Mouse (Mus musculus): ENCODE results near the gene Prdm13. TPM values are rescaled to one million over a fixed set of nuclear protein-coding genes. Genes with fewer than 3 reads are reported as not detected.
A peak's percentile ranks its signal among the peaks of the same experiment; 100 is the strongest.

The Prdm13 gene
- total RNA-seq, 2 experiments from 2014 or later = not detected

- intact Hi-C loops (cut with DNase I) = loop anchor here (10.0 kb wide), 1 partner anchor 805 kb away; the partner anchor contains the start of gene Pou3f2
- DNase-seq = no peak
These were observed 5.9 kb downstream of the Prdm13 start for GRCm38 (mm10) chr4:21679624-21680480.

DNA sequence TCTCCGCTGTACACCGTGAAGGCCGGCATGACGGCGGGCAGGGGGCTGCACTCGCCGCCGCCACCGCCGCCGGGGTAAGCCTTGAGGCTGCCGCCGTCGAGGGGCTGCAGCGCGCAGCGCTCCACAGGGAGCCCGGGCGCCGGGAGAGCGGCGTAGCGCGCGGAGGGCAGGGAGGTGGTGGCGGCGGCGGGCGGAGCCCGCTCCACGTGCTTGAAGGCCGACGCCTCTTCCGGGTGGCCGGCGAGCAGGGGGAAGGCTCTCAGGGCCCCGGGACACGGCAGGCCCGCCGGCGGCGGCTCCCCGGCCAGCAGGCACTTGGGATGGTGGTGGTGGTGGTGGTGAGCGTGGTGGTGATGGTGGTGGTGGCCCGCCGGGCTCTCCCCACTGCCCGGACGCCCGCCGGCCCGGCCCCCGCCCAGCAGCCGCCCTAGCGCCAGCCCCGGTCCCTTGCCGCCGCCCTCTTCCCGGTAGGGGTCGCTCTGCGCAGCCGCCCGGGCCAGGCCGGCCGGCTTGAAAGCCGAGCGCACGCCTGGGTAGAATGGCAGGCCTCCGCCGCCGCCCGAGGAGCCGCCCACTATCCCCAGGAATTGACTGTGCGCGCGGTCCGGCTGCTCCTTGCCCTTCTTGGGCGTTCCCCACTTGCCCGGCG is 6.7 kb downstream of the Prdm13 start:
- DNase-seq = no peak

GRCm38 (mm10) chr4:21678101-21678974 is 7.4 kb downstream of the Prdm13 start:
- intact Hi-C loops (cut with DNase I) = no loop called here

More for the DNA sequence above, 6.7 kb downstream of the Prdm13 start:
- intact Hi-C loops (cut with DNase I) = no loop called here

GRCm38 (mm10) chr4:21674691-21675090 is 11.1 kb downstream of the Prdm13 start:
- intact Hi-C loops (cut with DNase I) = no loop called here
- no peak for DNase-seq

More at GRCm38 (mm10) chr4:21678101-21678974, 7.4 kb downstream of the Prdm13 start:
- no peak for DNase-seq

DNA sequence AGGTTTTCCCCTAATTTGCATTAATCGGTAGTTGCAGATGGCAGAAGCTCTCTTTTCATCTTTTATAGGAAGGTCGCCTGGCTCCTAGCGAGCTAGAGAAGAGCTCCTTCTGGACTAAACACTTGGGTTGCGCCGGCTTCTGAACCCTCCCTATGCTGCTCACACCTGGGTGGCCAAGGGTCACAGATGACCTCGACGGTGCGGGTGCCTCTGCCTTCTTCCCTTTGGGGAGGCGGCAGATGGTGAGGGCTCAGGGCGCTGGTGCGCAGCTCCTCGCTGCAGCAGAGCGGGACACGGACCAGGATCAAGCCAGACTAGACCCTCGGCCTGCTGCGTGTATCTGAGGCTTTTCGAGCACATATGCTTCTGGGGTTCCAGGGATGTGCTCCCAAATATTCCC is 11.7 kb downstream of the Prdm13 start:
- DNase-seq = no peak
- intact Hi-C loops (cut with DNase I) = no loop called here

DNA sequence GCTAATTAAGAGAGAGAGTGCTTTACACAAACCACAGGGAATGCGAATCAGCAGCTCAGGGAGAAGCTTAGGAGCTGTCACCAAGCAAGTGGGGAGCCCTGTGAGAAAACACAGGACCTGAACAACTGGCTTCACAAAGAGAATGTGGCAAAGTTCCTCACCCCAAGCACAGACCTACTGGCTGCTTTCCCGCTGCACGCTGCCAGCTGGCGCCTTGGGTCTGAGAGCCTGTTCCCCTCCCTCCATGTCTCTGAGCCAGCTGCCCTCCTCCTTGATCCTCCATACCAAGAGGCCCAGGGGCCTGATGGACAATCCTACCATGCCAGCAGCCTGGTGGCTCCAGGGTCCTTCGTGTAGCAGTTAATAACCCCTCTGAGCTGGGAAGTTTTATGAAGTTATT is 19.8 kb downstream of the Prdm13 start:
- peak in 1 of 2 experiments; percentile 28 for DNase-seq
- intact Hi-C loops (cut with DNase I) = no loop called here

DNA sequence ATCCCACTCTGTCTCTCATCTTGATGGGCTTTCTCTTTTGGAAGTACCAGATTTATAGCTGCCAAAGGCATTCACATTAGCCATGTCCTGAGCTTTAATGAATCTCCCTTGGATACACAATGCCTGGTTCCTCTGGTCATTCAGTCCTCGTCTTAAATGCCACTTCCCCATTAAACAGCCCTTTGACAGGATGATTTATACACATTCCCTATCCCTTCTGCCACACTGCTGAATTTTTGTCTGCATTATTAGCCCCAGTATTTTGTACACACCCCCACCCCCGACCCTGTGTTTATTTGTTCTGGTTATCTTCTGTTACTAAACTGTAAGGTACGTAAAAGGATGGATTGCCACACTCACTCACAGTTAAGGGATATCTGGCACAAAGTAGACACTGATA is 27.6 kb downstream of the Prdm13 start:
- intact Hi-C loops (cut with DNase I) = no loop called here
- DNase-seq = no peak

- intact Hi-C loops (cut with DNase I) = no loop called here
- no peak for DNase-seq
These were observed 56.5 kb downstream of the Prdm13 start for GRCm38 (mm10) chr4:21629275-21629583.

DNA sequence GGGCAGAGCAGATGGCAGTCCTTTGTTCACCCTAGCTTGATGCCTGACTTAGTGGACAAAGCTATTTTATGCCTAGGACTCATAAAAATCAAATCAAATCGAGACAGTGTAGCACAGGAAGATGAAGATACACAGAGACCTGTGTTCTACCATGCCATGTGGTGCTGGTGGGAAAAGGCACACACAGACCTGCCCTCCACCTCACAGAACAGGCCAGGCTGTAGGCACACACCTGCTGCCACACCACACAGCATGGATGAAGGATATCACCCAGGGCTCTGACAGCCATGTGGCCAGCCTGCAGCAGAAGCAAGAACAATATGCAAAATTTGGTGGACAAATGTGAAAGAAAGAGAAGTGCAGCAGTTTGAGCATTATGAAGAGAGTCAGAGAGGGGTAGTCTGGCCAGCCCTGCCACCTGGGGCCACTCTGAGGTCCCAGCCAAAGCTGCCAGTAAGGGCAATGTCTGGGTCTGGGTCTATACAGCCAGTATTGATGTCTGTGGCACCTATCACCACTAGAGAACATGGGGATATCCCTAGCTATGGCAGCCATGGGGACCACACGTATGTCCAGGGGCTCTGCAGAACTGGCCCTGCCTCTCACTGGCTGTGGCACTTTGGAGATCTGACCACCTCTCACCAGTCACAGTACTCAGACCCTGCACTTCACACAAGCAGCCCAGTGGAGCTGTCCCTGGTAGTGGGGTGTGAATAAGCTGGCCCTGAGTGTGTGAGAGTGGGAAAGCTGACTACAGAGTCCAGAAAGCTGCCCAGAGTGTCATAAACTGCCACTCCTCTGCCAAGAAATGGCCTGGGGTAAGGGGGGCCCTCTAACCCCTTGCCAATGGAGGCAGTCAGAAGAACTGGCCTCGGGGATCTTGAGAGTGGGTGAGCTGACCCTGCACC is 57.1 kb downstream of the Prdm13 start:
- intact Hi-C loops (cut with DNase I) = no loop called here
- DNase-seq = no peak

Other genes starting within 250 kb of the Prdm13 start
- gene Ccnc, start 41.7 kb upstream of the Prdm13 start, total RNA-seq (2021) = 10 to 100 TPM; 12.5 to 12.6 TPM
- 10 to 100 TPM; 10.1 to 14.8 TPM for gene Usp45, start 81.2 kb upstream of the Prdm13 start, total RNA-seq (2021)
- 10 to 100 TPM; 14.6 to 16.9 TPM for gene Tstd3, start 81.2 kb upstream of the Prdm13 start, total RNA-seq (2021)
- gene Pnisr, start 161.6 kb upstream of the Prdm13 start, total RNA-seq (2021) = 10 to 100 TPM; 26.3 to 33.0 TPM
- 10 to 100 TPM; 38.2 to 39.1 TPM for gene Coq3, start 193.7 kb upstream of the Prdm13 start, total RNA-seq (2021)
- gene Faxc, start 245.4 kb upstream of the Prdm13 start, total RNA-seq (2021) = under 1 TPM; 0.73 to 1.00 TPM

Measured in heart, postnatal 36 days (tissue).